Mouse (Mus musculus) small intestine, adult 2 months (tissue): ENCODE measurements at regions not wholly inside any gene's neighbourhood (a gene's known extent, or its start where the extent isn't known, plus 50 kb on each side); places are given as distances from the start of the nearest gene placed in this dataset.

ENCODE experiments used
- CTCF ChIP-seq: fragments of 200-500 bp; IDR thresholded peaks from 2 replicates; pipeline ENCODE4 v1.5.1; 2012; ENCODE audit warnings: low read depth, mild to moderate bottlenecking, control low read depth, inconsistent platforms, low read length, moderate library complexity, mixed read lengths; ENCODE audit not compliant: insufficient replicate concordance, insufficient read length; ENCODE audit errors: extremely low read depth
- POLR2A ChIP-seq: fragments of 200-500 bp; IDR thresholded peaks from 2 replicates; pipeline ENCODE4 v1.6.1; 2012; ENCODE audit warnings: low read depth, mild to moderate bottlenecking, control low read depth, inconsistent platforms, low read length, moderate library complexity

DNA sequence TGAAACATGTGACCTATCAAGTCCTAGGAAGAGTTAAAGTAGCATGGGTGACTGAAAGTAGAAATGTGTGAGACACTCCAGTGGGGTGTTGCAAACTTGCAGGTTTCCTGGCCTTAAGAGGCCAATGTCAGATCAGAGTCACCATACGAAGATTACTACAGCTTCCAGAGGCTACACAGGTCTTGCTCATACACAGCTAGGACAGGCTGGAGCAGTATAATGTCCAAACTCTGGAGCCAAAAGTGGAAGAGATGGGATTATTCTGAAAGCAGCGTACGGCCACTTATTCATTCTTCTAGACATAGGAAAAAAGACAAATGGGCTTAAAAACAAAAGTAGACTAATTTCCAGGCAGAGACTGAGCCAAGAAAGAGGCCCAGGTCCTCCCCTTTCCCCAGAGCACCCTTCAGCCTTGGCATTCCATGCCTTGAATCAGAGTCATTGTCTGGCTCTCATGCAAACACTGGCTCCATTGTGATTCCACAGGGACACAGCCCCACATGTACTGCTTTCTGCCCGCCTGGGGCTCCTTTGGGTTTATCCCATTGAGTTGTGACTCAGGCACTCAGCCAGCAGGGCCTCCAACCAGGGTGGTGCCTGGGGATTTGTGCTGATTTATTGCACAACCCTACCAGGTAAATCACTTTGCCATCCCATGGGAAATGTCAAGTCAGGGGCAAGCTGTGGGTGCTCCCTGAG, 94.5 kb downstream of the Rassf10 start:
- TF ChIP-seq CTCF = no peak
- no peak for TF ChIP-seq POLR2A
